Mouse (Mus musculus): ENCODE data around the gene Lmo7. TPM values are rescaled to one million over a fixed set of nuclear protein-coding genes. Genes with fewer than 3 reads are reported as not detected.

Gene Lmo7
- polyA plus RNA-seq, 1 experiment from 2014 or later: 24.5 TPM

DNA sequence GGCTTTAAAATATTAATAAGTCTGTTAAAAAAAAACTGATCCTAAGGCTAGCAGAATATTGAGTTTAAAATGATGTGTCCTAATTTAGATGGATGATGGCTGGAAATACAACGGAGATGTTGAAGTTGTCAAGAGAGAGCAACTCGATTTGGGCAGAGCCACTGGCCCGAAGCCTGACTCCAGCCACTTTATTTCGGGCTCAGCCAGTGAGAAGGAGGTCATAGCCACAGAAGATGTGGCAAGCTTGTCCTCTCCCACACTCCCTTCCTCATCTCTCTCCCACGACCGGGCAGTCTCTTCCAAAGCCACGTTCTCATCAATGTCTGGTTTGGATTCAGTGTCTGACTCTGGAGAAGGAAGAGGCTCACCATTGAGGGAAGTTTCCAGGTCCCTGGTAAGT, 172.2 kb downstream of the Lmo7 start:
- Histone ChIP-seq H3K9me3 (ENCODE audit: control insufficient read depth) (no peaks in the 10 kb centered on the region), H3K4me2 (replicated peaks; ENCODE audit: low read depth) (no peak overlapping the region), H3K4me3 (ENCODE audit: low read depth, low read length) (no peak overlapping the region), H3K27me3 (replicated peaks; ENCODE audit: control insufficient read depth, insufficient read depth, low read length) (no peaks in the 10 kb centered on the region), H3K27ac (ENCODE audit: low read depth, low read length) (no peak overlapping the region), H3K4me1 (replicated peaks; ENCODE audit: control insufficient read depth, insufficient read depth, low read length) (no peaks in the 10 kb centered on the region), H3K36me3 (ENCODE audit: control insufficient read depth, insufficient read depth) (peaks cover 31% of the 10 kb centered on the region; the same call in 1 of the 2 replicates), H3K9ac (ENCODE audit: low read depth, low read length) (no peak overlapping the region)
- WGBS: 82% methylated on average over 7 of the region's 7 CpGs
- no peak for TF ChIP-seq CTCF (IDR thresholded peaks at IDR 0.05; ENCODE audit: low read depth)
- ATAC-seq: no peak

DNA sequence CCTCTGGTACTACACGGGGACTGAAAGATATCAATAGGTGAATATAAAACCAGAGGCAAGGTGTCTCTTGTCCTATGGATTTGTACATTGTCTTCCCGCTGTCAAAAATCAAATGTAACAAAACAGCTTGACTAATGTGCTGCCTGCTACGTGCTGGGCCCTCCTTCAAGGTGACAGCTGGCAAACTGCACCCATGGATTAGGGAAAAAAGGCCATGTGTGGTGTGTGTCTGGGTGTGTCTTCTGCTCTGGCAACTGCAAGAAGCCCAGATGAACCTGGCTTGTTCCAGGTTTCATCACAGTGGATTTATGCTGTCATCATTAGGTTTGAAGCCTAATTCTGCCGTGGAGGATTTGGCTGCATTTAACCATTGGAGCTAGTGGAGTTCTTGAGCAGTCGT, 174.0 kb downstream of the Lmo7 start:
- Histone ChIP-seq H3K9me3 (ENCODE audit: control insufficient read depth) (no peaks in the 10 kb centered on the region), H3K4me3 (ENCODE audit: low read depth, low read length) (no peak overlapping the region), H3K4me1 (replicated peaks; ENCODE audit: control insufficient read depth, insufficient read depth, low read length) (no peaks in the 10 kb centered on the region), H3K4me2 (replicated peaks; ENCODE audit: low read depth) (no peak overlapping the region), H3K27me3 (replicated peaks; ENCODE audit: control insufficient read depth, insufficient read depth, low read length) (no peaks in the 10 kb centered on the region), H3K36me3 (ENCODE audit: control insufficient read depth, insufficient read depth) (peaks cover 25% of the 10 kb centered on the region; the same call in 1 of the 2 replicates), H3K27ac (ENCODE audit: low read depth, low read length) (no peak overlapping the region), H3K9ac (ENCODE audit: low read depth, low read length) (no peak overlapping the region)
- no peak for TF ChIP-seq CTCF (IDR thresholded peaks at IDR 0.05; ENCODE audit: low read depth)
- WGBS: 69% methylated on average over 5 of the region's 5 CpGs
- ATAC-seq: no peak

DNA sequence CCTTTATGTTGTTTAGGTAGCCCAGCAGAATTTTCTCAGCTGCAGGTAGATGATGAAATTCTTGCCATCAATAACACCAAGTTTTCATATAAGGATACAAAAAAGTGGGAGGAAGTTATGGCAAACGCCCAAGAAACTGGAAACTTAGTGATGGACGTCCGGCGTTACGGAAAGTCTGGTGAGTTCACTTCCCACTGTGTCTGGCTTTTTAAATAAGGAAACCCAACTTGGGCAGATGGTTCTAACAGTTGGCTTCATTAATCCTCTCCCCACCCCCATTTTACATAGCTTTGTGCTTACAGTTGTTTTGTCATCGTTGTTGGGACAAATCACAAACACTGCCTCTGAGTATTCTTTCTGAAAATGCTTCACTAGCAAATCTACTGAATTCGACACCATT, 182.2 kb downstream of the Lmo7 start:
- Histone ChIP-seq H3K4me1 (replicated peaks; ENCODE audit: control insufficient read depth, insufficient read depth, low read length) (no peaks in the 10 kb centered on the region), H3K27ac (ENCODE audit: low read depth, low read length) (no peak overlapping the region), H3K27me3 (replicated peaks; ENCODE audit: control insufficient read depth, insufficient read depth, low read length) (no peaks in the 10 kb centered on the region), H3K36me3 (ENCODE audit: control insufficient read depth, insufficient read depth) (peaks cover 13% of the 10 kb centered on the region), H3K9me3 (ENCODE audit: control insufficient read depth) (no peaks in the 10 kb centered on the region), H3K4me3 (ENCODE audit: low read depth, low read length) (no peak overlapping the region), H3K9ac (ENCODE audit: low read depth, low read length) (no peak overlapping the region), H3K4me2 (replicated peaks; ENCODE audit: low read depth) (no peak overlapping the region)
- 83% methylated on average over 7 of the region's 7 CpGs for WGBS
- no peak for ATAC-seq
- no peak for TF ChIP-seq CTCF (IDR thresholded peaks at IDR 0.05; ENCODE audit: low read depth)

DNA sequence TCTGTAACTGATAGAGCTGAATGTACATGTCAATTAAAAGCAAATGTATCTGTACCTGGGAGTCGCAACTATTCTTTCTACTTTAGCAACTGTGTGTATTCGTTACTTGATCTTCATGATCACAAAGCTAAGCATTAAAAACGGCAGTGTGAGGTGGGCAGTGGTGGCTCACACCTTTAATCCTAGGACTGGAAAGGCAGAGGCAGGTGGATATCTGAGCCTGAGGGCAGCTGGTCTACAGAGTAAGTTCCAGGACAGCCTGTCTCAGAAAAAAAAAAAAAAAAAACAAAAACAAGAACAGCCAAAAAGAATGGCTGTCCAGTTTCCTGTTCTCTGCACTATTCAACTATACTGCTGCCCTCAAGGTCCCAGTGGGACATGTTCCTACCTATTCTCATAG, 182.6 kb downstream of the Lmo7 start:
- no peak overlapping the region for H3K9ac ChIP-seq (ENCODE audit: low read depth, low read length)
- ATAC-seq: no peak
- 87% methylated on average over 3 of the region's 3 CpGs for WGBS
- H3K4me2 ChIP-seq (replicated peaks; ENCODE audit: low read depth): no peak overlapping the region
- H3K36me3 ChIP-seq (ENCODE audit: control insufficient read depth, insufficient read depth): peaks cover 13% of the 10 kb centered on the region
- no peak overlapping the region for H3K4me3 ChIP-seq (ENCODE audit: low read depth, low read length)
- no peaks in the 10 kb centered on the region for H3K27me3 ChIP-seq (replicated peaks; ENCODE audit: control insufficient read depth, insufficient read depth, low read length)
- no peak for TF ChIP-seq CTCF (IDR thresholded peaks at IDR 0.05; ENCODE audit: low read depth)
- H3K9me3 ChIP-seq (ENCODE audit: control insufficient read depth): no peaks in the 10 kb centered on the region
- no peaks in the 10 kb centered on the region for H3K4me1 ChIP-seq (replicated peaks; ENCODE audit: control insufficient read depth, insufficient read depth, low read length)
- H3K27ac ChIP-seq (ENCODE audit: low read depth, low read length): no peak overlapping the region

DNA sequence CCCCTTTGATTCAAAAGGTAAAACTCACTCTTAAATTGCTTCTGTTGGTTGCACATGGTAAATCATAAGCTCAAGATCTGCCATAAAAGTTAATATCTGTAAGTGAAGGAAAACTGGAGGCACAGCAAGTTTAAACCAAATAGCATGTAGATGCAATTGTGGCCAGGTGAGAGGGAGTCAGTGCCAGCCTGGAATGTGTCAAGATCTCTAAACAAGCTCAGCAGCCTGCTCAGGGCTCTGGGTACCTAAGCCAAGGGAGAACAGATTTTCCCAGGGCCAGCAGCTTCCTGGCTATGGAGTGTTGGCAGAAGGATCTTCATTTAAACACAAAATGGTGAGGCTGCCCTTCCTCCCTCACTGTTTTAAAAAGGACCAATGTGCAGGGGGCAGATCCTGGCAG, 184.6 kb downstream of the Lmo7 start:
- Histone ChIP-seq H3K9ac (ENCODE audit: low read depth, low read length) (no peak overlapping the region), H3K36me3 (ENCODE audit: control insufficient read depth, insufficient read depth) (peaks cover 23% of the 10 kb centered on the region), H3K4me3 (ENCODE audit: low read depth, low read length) (no peak overlapping the region), H3K27ac (ENCODE audit: low read depth, low read length) (no peak overlapping the region), H3K4me1 (replicated peaks; ENCODE audit: control insufficient read depth, insufficient read depth, low read length) (no peaks in the 10 kb centered on the region), H3K9me3 (ENCODE audit: control insufficient read depth) (no peaks in the 10 kb centered on the region), H3K27me3 (replicated peaks; ENCODE audit: control insufficient read depth, insufficient read depth, low read length) (no peaks in the 10 kb centered on the region), H3K4me2 (replicated peaks; ENCODE audit: low read depth) (no peak overlapping the region)
- no peak for TF ChIP-seq CTCF (IDR thresholded peaks at IDR 0.05; ENCODE audit: low read depth)
- ATAC-seq: no peak

DNA sequence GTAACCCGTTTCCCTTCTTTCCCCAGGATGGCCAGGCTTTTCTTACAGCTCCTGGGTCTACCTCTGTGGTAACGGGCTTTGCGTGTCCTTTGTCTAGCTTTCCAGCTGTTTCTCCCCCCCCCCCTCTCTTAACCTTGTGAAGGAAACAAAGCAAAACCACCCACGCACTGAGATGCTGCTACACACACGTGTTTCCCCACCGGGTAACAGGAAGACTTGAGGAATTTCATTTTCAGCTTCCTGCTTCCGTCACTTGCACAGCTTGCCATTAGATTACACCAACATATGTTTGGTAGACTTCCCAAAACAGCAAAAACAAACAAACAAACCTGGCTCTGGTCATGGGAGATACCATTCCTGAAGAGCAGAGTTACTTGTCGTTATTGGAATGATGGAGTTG, 186.1 kb downstream of the Lmo7 start:
- Histone ChIP-seq H3K27me3 (replicated peaks; ENCODE audit: control insufficient read depth, insufficient read depth, low read length) (no peaks in the 10 kb centered on the region), H3K36me3 (ENCODE audit: control insufficient read depth, insufficient read depth) (peaks cover 32% of the 10 kb centered on the region), H3K27ac (ENCODE audit: low read depth, low read length) (no peak overlapping the region), H3K9me3 (ENCODE audit: control insufficient read depth) (no peaks in the 10 kb centered on the region), H3K4me2 (replicated peaks; ENCODE audit: low read depth) (no peak overlapping the region), H3K4me1 (replicated peaks; ENCODE audit: control insufficient read depth, insufficient read depth, low read length) (no peaks in the 10 kb centered on the region), H3K9ac (ENCODE audit: low read depth, low read length) (no peak overlapping the region), H3K4me3 (ENCODE audit: low read depth, low read length) (no peak overlapping the region)
- no peak for ATAC-seq
- WGBS: 80% methylated on average over 8 of the region's 8 CpGs
- TF ChIP-seq CTCF (IDR thresholded peaks at IDR 0.05; ENCODE audit: low read depth): no peak

DNA sequence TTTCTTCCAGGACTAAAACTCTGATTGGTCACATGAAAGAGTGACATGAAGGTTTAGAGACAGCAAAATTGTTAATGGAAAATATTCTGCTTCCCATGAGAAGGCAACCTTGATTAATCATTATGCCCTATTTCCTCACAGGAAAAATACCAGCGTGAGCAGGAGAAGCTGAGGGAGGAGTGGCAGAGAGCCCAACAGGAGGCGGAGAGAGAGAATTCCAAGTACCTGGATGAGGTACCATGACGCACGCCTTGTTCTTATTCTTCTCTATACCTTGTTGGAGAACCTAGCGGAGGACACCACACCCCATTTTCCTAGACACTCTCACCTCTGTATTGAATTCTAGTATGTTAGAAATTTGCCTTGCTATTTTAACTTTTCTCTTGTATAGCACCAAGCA, 188.7 kb downstream of the Lmo7 start:
- 86% methylated on average over 5 of the region's 5 CpGs for WGBS
- no peaks in the 10 kb centered on the region for H3K9me3 ChIP-seq (ENCODE audit: control insufficient read depth)
- H3K4me3 ChIP-seq (ENCODE audit: low read depth, low read length): no peak overlapping the region
- no peak for TF ChIP-seq CTCF (IDR thresholded peaks at IDR 0.05; ENCODE audit: low read depth)
- ATAC-seq: no peak
- H3K27me3 ChIP-seq (replicated peaks; ENCODE audit: control insufficient read depth, insufficient read depth, low read length): no peaks in the 10 kb centered on the region
- H3K9ac ChIP-seq (ENCODE audit: low read depth, low read length): no peak overlapping the region
- no peak overlapping the region for H3K27ac ChIP-seq (ENCODE audit: low read depth, low read length)
- no peaks in the 10 kb centered on the region for H3K4me1 ChIP-seq (replicated peaks; ENCODE audit: control insufficient read depth, insufficient read depth, low read length)
- H3K36me3 ChIP-seq (ENCODE audit: control insufficient read depth, insufficient read depth): peaks cover 30% of the 10 kb centered on the region
- no peak overlapping the region for H3K4me2 ChIP-seq (replicated peaks; ENCODE audit: low read depth)

Data from intestine, postnatal 0 days (tissue).